Mouse (Mus musculus) monocyte, adult 2 months (primary cell): ENCODE results near the gene Padi3.

ENCODE experiments used
- DNase-seq, 2 experiments: peaks; one replicate each; pipeline ENCODE4 v3.0.0; 2022; ENCODE audit warnings: low spot score in 2 of 2, low read depth in 1 of 2

Padi3 gene

GRCm38 (mm10) chr4:140810458-140811260, at the start of gene Padi3:
Gene Padi3, minus strand, starts transcription at chr4:140810648.
- no peak for DNase-seq

GRCm38 (mm10) chr4:140859291-140859690, 48.8 kb upstream of the Padi3 start:
- DNase-seq: no peak

GRCm38 (mm10) chr4:140857813-140858212, 47.4 kb upstream of the Padi3 start:
- DNase-seq: no peak

GRCm38 (mm10) chr4:140857041-140857440, 46.6 kb upstream of the Padi3 start:
- DNase-seq: no peak

- no peak for DNase-seq
These were observed 44.7 kb upstream of the Padi3 start for GRCm38 (mm10) chr4:140855151-140855550.

GRCm38 (mm10) chr4:140854455-140854864, 44.0 kb upstream of the Padi3 start:
- no peak for DNase-seq

GRCm38 (mm10) chr4:140853626-140854025, 43.2 kb upstream of the Padi3 start:
- DNase-seq: no peak

- DNase-seq: no peak
These were observed 38.9 kb upstream of the Padi3 start for GRCm38 (mm10) chr4:140849310-140849709.

GRCm38 (mm10) chr4:140845666-140846065, 35.2 kb upstream of the Padi3 start, which contains the start of gene Padi1:
Gene Padi1, minus strand, starts transcription at chr4:140845778.
- DNase-seq: no peak

- no peak for DNase-seq
These were observed 34.5 kb upstream of the Padi3 start for GRCm38 (mm10) chr4:140844991-140845390.

GRCm38 (mm10) chr4:140843670-140844280, 33.3 kb upstream of the Padi3 start:
- no peak for DNase-seq

GRCm38 (mm10) chr4:140842909-140843308, 32.5 kb upstream of the Padi3 start:
- no peak for DNase-seq

GRCm38 (mm10) chr4:140837879-140838278, 27.4 kb upstream of the Padi3 start:
- no peak for DNase-seq

- no peak for DNase-seq
These were observed 25.9 kb upstream of the Padi3 start for GRCm38 (mm10) chr4:140836208-140836866.

GRCm38 (mm10) chr4:140835682-140836081, 25.2 kb upstream of the Padi3 start:
- DNase-seq: no peak

- no peak for DNase-seq
These were observed 24.0 kb upstream of the Padi3 start for GRCm38 (mm10) chr4:140834327-140834934.

GRCm38 (mm10) chr4:140832821-140833220, 22.4 kb upstream of the Padi3 start:
- DNase-seq: no peak

GRCm38 (mm10) chr4:140831808-140832207, 21.4 kb upstream of the Padi3 start:
- no peak for DNase-seq

GRCm38 (mm10) chr4:140827237-140827636, 16.8 kb upstream of the Padi3 start:
- no peak for DNase-seq

- no peak for DNase-seq
These were observed 15.5 kb upstream of the Padi3 start for GRCm38 (mm10) chr4:140825942-140826341.

GRCm38 (mm10) chr4:140821988-140822387, 11.5 kb upstream of the Padi3 start:
- peak in 1 of 2 experiments; percentile 49 for DNase-seq

GRCm38 (mm10) chr4:140817413-140817812, 7.0 kb upstream of the Padi3 start:
- no peak for DNase-seq
